Mouse (Mus musculus): Measurements from ENCODE around the gene Tanc1.

DNA sequence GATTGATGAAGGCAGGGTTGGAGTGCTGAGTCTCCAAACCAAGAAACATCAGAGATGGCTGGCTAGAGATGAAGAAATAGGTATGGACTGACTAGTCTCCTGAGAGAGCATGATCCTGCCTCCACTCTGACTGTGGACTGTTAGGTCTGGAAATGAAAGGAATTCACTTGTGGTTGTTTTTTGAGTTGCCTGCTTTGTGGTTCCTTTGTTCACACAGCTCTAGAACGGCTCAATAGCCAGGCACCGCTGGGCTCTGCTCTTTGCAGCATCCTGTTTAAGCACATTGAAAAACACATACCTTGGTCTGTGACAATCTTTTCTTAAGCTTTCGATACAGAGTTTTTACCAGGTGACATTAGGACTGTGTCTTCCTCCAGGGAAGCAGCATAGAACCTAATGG lies 104.6 kb downstream of the Tanc1 start:
- TF ChIP-seq POLR2A (IDR thresholded peaks at IDR 0.05; ENCODE audit: low read depth, low read length), result no peak
- TF ChIP-seq CTCF (IDR thresholded peaks at IDR 0.05; ENCODE audit: extremely low read depth, insufficient read length, insufficient replicate concordance, low read depth, low read length), result no peak

All from small intestine, adult 2 months (tissue).